10 mouse cellular contexts compared by ENCODE assay signal in the genomic region with DNA sequence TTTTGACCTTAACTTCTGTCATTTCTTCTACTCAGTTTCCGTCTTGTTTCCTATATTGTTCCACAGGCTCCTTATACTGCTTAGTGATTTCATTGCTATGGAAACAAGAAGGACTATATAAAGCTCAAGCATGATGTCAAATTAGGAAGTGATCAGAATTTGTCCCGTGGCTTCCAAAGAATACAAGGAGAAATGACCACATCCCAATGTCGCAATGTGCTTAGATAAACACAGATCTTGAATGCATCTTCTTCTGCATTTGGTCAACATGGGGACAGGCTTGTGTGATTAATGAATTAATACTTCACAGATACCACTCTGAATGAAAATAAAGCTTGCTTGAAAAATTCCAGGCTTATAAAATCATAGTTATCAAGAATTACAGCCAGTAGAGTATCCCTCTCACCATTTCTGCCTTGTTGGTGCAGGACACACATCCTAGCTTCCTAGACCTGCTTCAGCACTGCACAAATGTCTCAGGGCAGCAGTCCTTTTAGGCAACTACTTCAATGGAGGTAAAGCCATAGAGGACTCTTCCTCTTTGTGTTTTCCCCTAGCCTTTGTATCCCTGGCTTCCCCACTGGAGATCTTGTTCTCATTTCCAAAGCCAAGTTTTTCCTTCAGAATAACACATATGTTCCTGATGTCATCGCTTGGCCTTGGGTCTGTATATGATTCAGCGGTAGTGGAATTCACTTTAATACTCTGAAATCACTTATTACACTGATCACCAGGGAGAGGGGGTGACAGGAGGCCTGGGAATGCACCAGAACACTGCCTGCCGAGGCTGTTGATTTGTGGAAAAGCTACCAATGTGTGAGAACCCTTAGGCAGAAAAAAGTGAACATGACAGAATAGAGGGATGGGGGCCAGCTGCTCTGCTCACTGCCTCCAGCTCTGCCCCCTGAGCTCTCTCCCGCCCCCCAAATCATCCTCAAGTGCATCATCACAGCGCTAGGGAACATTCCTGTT.
A peak's percentile ranks its signal among the peaks of the same experiment; 100 is the strongest.
DNase-seq lines count a peak whose midpoint lies in the region; ATAC-seq lines count a peak whose summit lies in the region.
"Had no signal": no experiment of that assay in that cellular context is flagged by ENCODE, and none has a peak within 500 bp of the region (broad histone marks: within the 10 kb centered on the region; RNA-seq: fewer than 3 reads in every experiment).

No protein-coding gene starts in this region.

- H3K4me1 ChIP-seq in heart, embryonic 12.5 days (replicated peaks), result peaks cover 19% of the 10 kb centered on the region
- H3K4me1 ChIP-seq: liver, embryonic 15.5 days had no signal

- H3K36me3 ChIP-seq in heart, embryonic 12.5 days, result no peaks in the 10 kb centered on the region
- H3K36me3 ChIP-seq in macrophage (ENCODE audit: inconsistent target), result no peaks in the 10 kb centered on the region
- H3K36me3 ChIP-seq: liver, embryonic 15.5 days had no signal

- ATAC-seq in heart, embryonic 12.5 days (ENCODE audit: insufficient number of reproducible peaks, low FRiP score), result no peak
- ATAC-seq in activated CD4-positive, CD25-positive, alpha-beta regulatory T cell, adult 4 months, result no peak

- H3K4me2 ChIP-seq in heart, embryonic 12.5 days, result no peak overlapping the region
- H3K4me2 ChIP-seq: liver, embryonic 15.5 days had no signal

- H3K9me3 ChIP-seq in heart, embryonic 12.5 days (replicated peaks), result no peaks in the 10 kb centered on the region
- H3K9me3 ChIP-seq: liver, embryonic 15.5 days had no signal

- H3K27me3 ChIP-seq in heart, embryonic 12.5 days (replicated peaks), result no peaks in the 10 kb centered on the region
- H3K27me3 ChIP-seq: CH12.LX; liver, embryonic 15.5 days had no signal

- no peaks in the 10 kb centered on the region for H3K79me2 ChIP-seq in macrophage (ENCODE audit: inconsistent target)

- H3K27ac ChIP-seq in heart, embryonic 12.5 days (ENCODE audit: poor library complexity, severe bottlenecking), result no peak overlapping the region
- peak overlapping the region; percentile 73 for H3K27ac ChIP-seq in macrophage
- H3K27ac ChIP-seq: liver, embryonic 15.5 days had no signal

- no peak overlapping the region for H3K9ac ChIP-seq in heart, embryonic 12.5 days
- H3K9ac ChIP-seq: liver, embryonic 15.5 days had no signal

- peak; percentile 96 for DNase-seq in heart, adult 11 months
- peak; percentile 9 to 51 for DNase-seq in adrenal gland, postnatal 36 days
- peak; percentile 47 to 48 for DNase-seq in heart, adult 9 months (ENCODE audit: low spot score in 2 of 2)
- no peak for DNase-seq in cerebellum, postnatal 36 days
- DNase-seq in urinary bladder, postnatal 25 days (ENCODE audit: low spot score), result no peak

- 64% methylated on average over 8 of the region's 8 CpGs for WGBS in heart, embryonic 12.5 days
- WGBS in macrophage (ENCODE audit: missing documents), result 75% methylated on average over 8 of the region's 8 CpGs

- no peak overlapping the region for H3K4me3 ChIP-seq in heart, embryonic 12.5 days
- no peak overlapping the region for H3K4me3 ChIP-seq in macrophage (ENCODE audit: inconsistent target)
- H3K4me3 ChIP-seq: liver, embryonic 15.5 days had no signal

Comparison
In these comparisons a context has a peak if more than half of its experiments do, and no peak if none do; other contexts are left out.
1. DNase-seq: peak in heart, adult 11 months (single experiment), adrenal gland, postnatal 36 days (2 of 2) and heart, adult 9 months (2 of 2); none in cerebellum, postnatal 36 days (0 of 2) and urinary bladder, postnatal 25 days (single experiment).